Mouse (Mus musculus): ENCODE data around the gene Uvssa. TPM values are rescaled to one million over a fixed set of nuclear protein-coding genes. Genes with fewer than 3 reads are reported as not detected.

Gene Uvssa
- polyA plus RNA-seq, 2 experiments: 10.0 to 11.5 TPM

DNA sequence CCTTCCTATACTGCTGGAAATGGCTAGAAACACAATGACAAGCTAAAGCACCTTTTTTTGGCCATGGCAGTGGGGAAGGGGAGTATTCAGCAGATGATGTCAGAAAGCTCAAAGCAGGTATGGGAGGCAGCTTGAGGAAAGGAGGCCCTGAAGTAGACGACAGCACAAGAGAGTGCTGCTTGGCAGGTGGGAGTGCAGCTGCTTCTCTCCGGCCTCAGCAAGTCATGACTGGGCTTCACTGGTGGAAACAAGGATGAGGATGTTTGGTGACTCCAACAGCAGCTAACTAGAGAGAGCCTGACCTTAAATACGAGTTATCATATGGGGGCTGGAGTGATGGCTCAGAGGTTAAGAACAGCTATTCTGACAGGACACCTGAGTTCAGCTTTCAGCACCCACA lies 30.7 kb upstream of the Uvssa start:
- H3K4me3 ChIP-seq (replicated peaks; ENCODE audit: low read length): no peak overlapping the region
- ATAC-seq (ENCODE audit: low FRiP score, low read depth) (no peak), DNase-seq (ENCODE audit: low spot score) (no peak)
- no peak for TF ChIP-seq POLR2A (IDR thresholded peaks at IDR 0.05; ENCODE audit: borderline replicate concordance, extremely low read depth, insufficient read depth, insufficient read length)
- H3K4me1 ChIP-seq (ENCODE audit: control insufficient read depth, insufficient read depth, low read length): peaks cover 15% of the 10 kb centered on the region; the same call in 1 of the 2 replicates
- H3K9ac ChIP-seq (ENCODE audit: low read depth, low read length, severe bottlenecking): no peak overlapping the region
- H3K27ac ChIP-seq (replicated peaks; ENCODE audit: low read depth, low read length): no peak overlapping the region
- H3K9me3 ChIP-seq (ENCODE audit: control insufficient read depth, low read length): no peaks in the 10 kb centered on the region
- H3K27me3 ChIP-seq (ENCODE audit: control insufficient read depth, insufficient read depth, low read length): no peaks in the 10 kb centered on the region
- H3K4me2 ChIP-seq (replicated peaks; ENCODE audit: low read depth, low read length, severe bottlenecking): no peak overlapping the region
- H3K36me3 ChIP-seq (ENCODE audit: control insufficient read depth, insufficient read depth, low read length): peaks cover 4% of the 10 kb centered on the region; the same call in 1 of the 2 replicates
- WGBS: 75% methylated on average over 3 of the region's 3 CpGs

DNA sequence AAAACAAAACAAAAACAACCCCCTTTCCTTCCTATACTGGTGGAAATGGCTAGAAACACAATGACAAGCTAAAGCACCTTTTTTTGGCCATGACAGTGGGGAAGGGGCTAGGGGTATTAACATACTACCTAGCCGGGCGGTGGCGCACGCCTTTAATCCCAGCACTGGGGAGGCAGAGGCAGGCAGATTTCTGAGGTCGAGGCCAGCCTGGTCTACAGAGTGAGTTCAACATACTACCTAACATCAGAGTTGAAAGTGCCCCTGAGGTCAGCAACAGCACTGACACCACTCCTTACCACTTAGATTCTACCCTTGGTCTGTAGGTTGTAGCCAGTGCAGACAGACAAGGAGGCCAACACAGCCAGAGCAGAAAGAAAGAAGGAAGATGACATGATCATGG lies 29.1 kb upstream of the Uvssa start:
- H3K9me3 ChIP-seq (ENCODE audit: control insufficient read depth, low read length): no peaks in the 10 kb centered on the region
- H3K9ac ChIP-seq (ENCODE audit: low read depth, low read length, severe bottlenecking): no peak overlapping the region
- TF ChIP-seq POLR2A (IDR thresholded peaks at IDR 0.05; ENCODE audit: borderline replicate concordance, extremely low read depth, insufficient read depth, insufficient read length): no peak
- H3K36me3 ChIP-seq (ENCODE audit: control insufficient read depth, insufficient read depth, low read length): peaks cover 4% of the 10 kb centered on the region; the same call in 1 of the 2 replicates
- H3K27me3 ChIP-seq (ENCODE audit: control insufficient read depth, insufficient read depth, low read length): no peaks in the 10 kb centered on the region
- H3K27ac ChIP-seq (replicated peaks; ENCODE audit: low read depth, low read length): no peak overlapping the region
- H3K4me2 ChIP-seq (replicated peaks; ENCODE audit: low read depth, low read length, severe bottlenecking): no peak overlapping the region
- 97% methylated on average over 5 of the region's 5 CpGs for WGBS
- ATAC-seq (ENCODE audit: low FRiP score, low read depth): no peak
- H3K4me1 ChIP-seq (ENCODE audit: control insufficient read depth, insufficient read depth, low read length): peaks cover 22% of the 10 kb centered on the region
- DNase-seq (ENCODE audit: low spot score): no peak
- no peak overlapping the region for H3K4me3 ChIP-seq (replicated peaks; ENCODE audit: low read length)

DNA sequence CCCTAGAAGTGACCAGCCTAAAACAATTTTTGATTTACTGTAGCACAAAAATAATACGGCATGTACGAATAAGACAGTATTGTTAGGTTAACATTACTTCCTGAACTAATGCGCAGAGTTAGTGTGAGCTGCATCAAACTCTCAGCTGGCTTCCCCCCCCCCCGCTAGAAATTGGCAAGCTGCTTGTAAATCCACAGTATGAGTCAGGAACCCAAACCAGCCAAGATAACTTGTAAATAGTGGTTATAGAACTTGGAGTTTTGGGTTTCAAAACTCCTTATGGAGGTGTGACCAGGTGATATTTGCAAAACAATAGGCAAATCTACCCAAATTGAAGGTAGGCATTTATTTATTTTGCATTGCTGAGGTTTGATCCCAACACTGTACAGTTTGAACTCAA lies 28.6 kb upstream of the Uvssa start:
- no peaks in the 10 kb centered on the region for H3K9me3 ChIP-seq (ENCODE audit: control insufficient read depth, low read length)
- ATAC-seq (ENCODE audit: low FRiP score, low read depth): no peak
- no peak for TF ChIP-seq POLR2A (IDR thresholded peaks at IDR 0.05; ENCODE audit: borderline replicate concordance, extremely low read depth, insufficient read depth, insufficient read length)
- no peak overlapping the region for H3K27ac ChIP-seq (replicated peaks; ENCODE audit: low read depth, low read length)
- H3K27me3 ChIP-seq (ENCODE audit: control insufficient read depth, insufficient read depth, low read length): no peaks in the 10 kb centered on the region
- peaks cover 22% of the 10 kb centered on the region for H3K4me1 ChIP-seq (ENCODE audit: control insufficient read depth, insufficient read depth, low read length)
- 70% methylated on average over 4 of the region's 4 CpGs for WGBS
- no peak overlapping the region for H3K4me2 ChIP-seq (replicated peaks; ENCODE audit: low read depth, low read length, severe bottlenecking)
- no peak overlapping the region for H3K4me3 ChIP-seq (replicated peaks; ENCODE audit: low read length)
- H3K36me3 ChIP-seq (ENCODE audit: control insufficient read depth, insufficient read depth, low read length): peaks cover 2% of the 10 kb centered on the region; the same call in 1 of the 2 replicates
- DNase-seq (ENCODE audit: low spot score): no peak
- H3K9ac ChIP-seq (ENCODE audit: low read depth, low read length, severe bottlenecking): no peak overlapping the region

DNA sequence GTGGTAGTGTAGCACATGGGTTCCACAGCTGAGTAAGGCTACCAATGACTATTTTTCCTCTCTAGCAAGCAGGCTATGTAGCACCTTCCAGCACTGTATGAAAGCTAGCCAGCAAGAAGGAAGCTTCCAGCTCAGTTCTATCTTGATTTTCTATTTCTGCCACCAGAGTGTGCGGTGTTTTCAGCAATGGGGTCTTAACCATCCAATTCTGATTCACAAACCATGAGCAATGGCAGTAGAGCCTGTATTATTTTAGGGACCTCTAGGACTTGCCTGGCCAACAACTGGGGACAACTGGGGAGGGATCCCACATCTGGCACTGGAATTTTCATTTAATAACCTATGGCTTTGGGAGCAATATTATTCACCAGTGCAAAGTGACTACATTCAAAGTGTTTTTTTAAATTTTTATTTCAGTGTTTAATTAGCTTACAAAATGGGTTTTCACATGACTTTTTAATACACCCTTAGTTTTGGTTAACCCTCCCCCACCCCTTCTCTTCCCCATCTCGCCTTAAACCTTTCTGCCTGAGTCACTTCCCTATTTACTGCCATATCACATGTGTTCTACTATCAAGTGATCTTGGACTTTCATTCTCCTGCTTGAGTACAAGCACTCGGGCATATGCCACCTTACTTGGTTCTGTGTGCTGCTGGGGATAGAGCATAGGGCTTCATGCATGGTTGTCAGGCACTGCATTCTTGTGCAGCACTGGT lies 26.6 kb upstream of the Uvssa start:
- TF ChIP-seq POLR2A (IDR thresholded peaks at IDR 0.05; ENCODE audit: borderline replicate concordance, extremely low read depth, insufficient read depth, insufficient read length): no peak
- Histone ChIP-seq H3K4me2 (replicated peaks; ENCODE audit: low read depth, low read length, severe bottlenecking) (no peak overlapping the region), H3K4me1 (ENCODE audit: control insufficient read depth, insufficient read depth, low read length) (peaks cover 22% of the 10 kb centered on the region), H3K27me3 (ENCODE audit: control insufficient read depth, insufficient read depth, low read length) (no peaks in the 10 kb centered on the region), H3K36me3 (ENCODE audit: control insufficient read depth, insufficient read depth, low read length) (no peaks in the 10 kb centered on the region), H3K27ac (replicated peaks; ENCODE audit: low read depth, low read length) (0 out of 2 replicates have a peak overlapping the region, but pooled peaks have one; percentile 34), H3K4me3 (replicated peaks; ENCODE audit: low read length) (no peak overlapping the region), H3K9me3 (ENCODE audit: control insufficient read depth, low read length) (no peaks in the 10 kb centered on the region), H3K9ac (ENCODE audit: low read depth, low read length, severe bottlenecking) (no peak overlapping the region)
- 58% methylated on average over 3 of the region's 3 CpGs for WGBS
- no peak for ATAC-seq (ENCODE audit: low FRiP score, low read depth)
- DNase-seq (ENCODE audit: low spot score): no peak

DNA sequence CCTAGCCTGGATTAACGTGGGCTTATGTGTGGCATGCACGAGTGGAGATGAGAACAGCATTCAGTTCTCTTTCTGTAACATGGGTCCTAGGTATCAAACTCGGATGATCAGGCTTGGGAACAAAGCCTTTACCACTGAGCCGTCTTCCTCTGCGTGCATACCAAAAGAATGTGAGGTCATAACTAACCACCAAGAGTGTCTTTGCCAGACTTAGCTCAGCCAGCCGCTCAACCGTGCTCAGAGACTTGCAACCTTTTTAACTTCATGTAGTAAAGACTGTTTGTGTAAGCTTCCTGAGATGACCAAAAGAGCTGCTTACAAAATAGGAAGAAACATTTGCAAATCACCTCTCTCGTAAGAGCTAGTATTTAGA lies 26.1 kb upstream of the Uvssa start:
- Histone ChIP-seq H3K27me3 (ENCODE audit: control insufficient read depth, insufficient read depth, low read length) (no peaks in the 10 kb centered on the region), H3K9ac (ENCODE audit: low read depth, low read length, severe bottlenecking) (no peak overlapping the region), H3K27ac (replicated peaks; ENCODE audit: low read depth, low read length) (0 out of 2 replicates have a peak overlapping the region, but pooled peaks have one; percentile 34), H3K4me2 (replicated peaks; ENCODE audit: low read depth, low read length, severe bottlenecking) (no peak overlapping the region), H3K4me1 (ENCODE audit: control insufficient read depth, insufficient read depth, low read length) (peaks cover 22% of the 10 kb centered on the region), H3K4me3 (replicated peaks; ENCODE audit: low read length) (no peak overlapping the region), H3K9me3 (ENCODE audit: control insufficient read depth, low read length) (no peaks in the 10 kb centered on the region), H3K36me3 (ENCODE audit: control insufficient read depth, insufficient read depth, low read length) (no peaks in the 10 kb centered on the region)
- 60% methylated on average over 8 of the region's 8 CpGs for WGBS
- DNase-seq (ENCODE audit: low spot score) (no peak), ATAC-seq (ENCODE audit: low FRiP score, low read depth) (no peak)
- TF ChIP-seq POLR2A (IDR thresholded peaks at IDR 0.05; ENCODE audit: borderline replicate concordance, extremely low read depth, insufficient read depth, insufficient read length): no peak

All from limb, embryonic 14.5 days (tissue).